Comparison of ENCODE assay signal across 15 mouse cellular contexts in the genomic region with DNA sequence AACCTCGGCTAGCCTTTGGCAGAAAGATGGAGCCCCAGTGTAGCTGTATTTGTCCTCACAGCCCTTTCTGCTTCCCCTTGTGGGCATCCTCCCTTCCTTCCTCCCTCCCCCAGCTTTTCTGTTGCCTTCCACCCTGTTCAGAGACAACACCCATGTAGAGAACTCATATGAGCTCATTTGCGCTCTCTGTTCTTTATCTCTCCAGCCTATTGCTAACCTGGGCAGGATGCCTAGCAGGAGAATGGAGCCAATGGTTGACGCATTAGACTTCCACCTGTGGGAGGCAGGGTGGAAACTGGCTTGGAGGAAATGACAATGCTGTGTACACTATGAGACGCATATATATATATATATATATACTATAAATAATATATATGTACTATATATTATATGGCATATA.
DNase-seq lines count a peak whose midpoint lies in the region; TF ChIP-seq lines count a peak whose summit lies in the region.
"Had no signal": no experiment of that assay in that cellular context is flagged by ENCODE, and none has a peak within 500 bp of the region (broad histone marks: within the 10 kb centered on the region; RNA-seq: fewer than 3 reads in every experiment).

No protein-coding gene starts in this region.

- H3K4me1 ChIP-seq in olfactory bulb, adult 2 months (ENCODE audit: control insufficient read depth, insufficient read depth, low read length) = peaks cover 25% of the 10 kb centered on the region
- H3K4me1 ChIP-seq: stomach, embryonic 15.5 days had no signal

- DNase-seq in gastrocnemius, adult 18-20 months (ENCODE audit: low spot score) = peak; percentile 43
- no peak for DNase-seq in gastrocnemius, adult 8-10 months (ENCODE audit: low spot score in 2 of 2)
- peak; percentile 6 for DNase-seq in urinary bladder, postnatal 25 days (ENCODE audit: low spot score)
- no peak for DNase-seq in urinary bladder, adult 18-20 months (ENCODE audit: low spot score in 2 of 2)
- peak; percentile 65 to 76 for DNase-seq in heart, adult 9 months (ENCODE audit: low spot score in 2 of 2)
- no peak for DNase-seq in embryo, embryonic 11 days
- no peak for DNase-seq in adrenal gland, adult 2 months
- DNase-seq: adrenal gland, adult 8-10 months; kidney, postnatal 10 days; layer of hippocampus, adult 9-11 months; right cerebral cortex, postnatal 4 days; thymus, postnatal 25 days had no signal

- no peak for TF ChIP-seq POLR2A in olfactory bulb, adult 2 months (IDR thresholded peaks at IDR 0.05; ENCODE audit: insufficient read depth, low read depth, low read length)

- WGBS in olfactory bulb, adult 2 months = 53% methylated on average over 4 of the region's 4 CpGs

- H3K27ac ChIP-seq in olfactory bulb, adult 2 months (ENCODE audit: insufficient read depth, low read depth, low read length) = peak overlapping the region; percentile 66
- H3K27ac ChIP-seq: embryonic facial prominence, embryonic 10.5 days; stomach, embryonic 15.5 days had no signal

- no peak for TF ChIP-seq CTCF in olfactory bulb, adult 2 months (IDR thresholded peaks at IDR 0.05; ENCODE audit: insufficient read depth, low read depth, low read length)

- H3K4me3 ChIP-seq in olfactory bulb, adult 2 months (ENCODE audit: insufficient read depth, low read depth, low read length) = no peak overlapping the region
- H3K4me3 ChIP-seq: embryonic facial prominence, embryonic 10.5 days; stomach, embryonic 15.5 days had no signal

Comparison
In these comparisons a context has a peak if more than half of its experiments do, and no peak if none do; other contexts are left out.
1. DNase-seq: peak in gastrocnemius, adult 18-20 months (single experiment), urinary bladder, postnatal 25 days (single experiment) and heart, adult 9 months (2 of 2); none in gastrocnemius, adult 8-10 months (0 of 2), urinary bladder, adult 18-20 months (0 of 2), embryo, embryonic 11 days (single experiment) and adrenal gland, adult 2 months (single experiment).